Mouse (Mus musculus): ENCODE results near the gene Nufip1.
A peak's percentile ranks its signal among the peaks of the same experiment; 100 is the strongest.

GRCm38 (mm10) chr14:76178447-76178846 lies 67.8 kb downstream of the Nufip1 start:
- TF ChIP-seq POLR2A (IDR thresholded peaks at IDR 0.05; ENCODE audit: extremely low read depth, insufficient read depth, low read length) (no peak), CTCF (IDR thresholded peaks at IDR 0.05; ENCODE audit: low read depth, low read length) (peak; percentile 37; the same call in 1 of the 2 replicates)
